Mouse (Mus musculus) CH12.LX (cell line): Measurements from ENCODE around the gene Nle1. TPM values are rescaled to one million over a fixed set of nuclear protein-coding genes. Genes with fewer than 3 reads are reported as not detected.
A peak's percentile ranks its signal among the peaks of the same experiment; 100 is the strongest.

Experiments used
- DNase-seq: peaks from one replicate; pipeline ENCODE4 v3.0.0-alpha.2; 2013; ENCODE audit errors: extremely low read depth
- H3K27ac ChIP-seq: 2 replicates; pipeline ENCODE4 v1.5.1; 2012; ENCODE audit warnings: low read depth, mild to moderate bottlenecking, control low read depth, moderate library complexity; ENCODE audit not compliant: insufficient read depth
- H3K27me3 ChIP-seq: replicated peaks from 2 replicates; pipeline ENCODE3; 2012; ENCODE audit warnings: inconsistent platforms
- H3K36me3 ChIP-seq, 2 experiments: replicated peaks in 1 of 2; 2 replicates each; pipeline versions ENCODE3 to v1.6.1; 2012; ENCODE audit warnings: inconsistent platforms in 1 of 2, low read length in 1 of 2, mild to moderate bottlenecking in 1 of 2, mixed read lengths in 1 of 2, moderate library complexity in 1 of 2; ENCODE audit not compliant: control insufficient read depth in 1 of 2, insufficient read depth in 1 of 2
- H3K4me1 ChIP-seq, 2 experiments: 2 replicates each; pipeline ENCODE4 v1.6.1; 2012; ENCODE audit warnings: inconsistent platforms in 1 of 2, moderate library complexity in 1 of 2; ENCODE audit not compliant: insufficient read depth in 2 of 2, control insufficient read depth in 1 of 2
- H3K4me2 ChIP-seq: 2 replicates; pipeline ENCODE4 v1.6.1; 2012; ENCODE audit warnings: low read depth, mild to moderate bottlenecking, control low read depth; ENCODE audit not compliant: poor library complexity, insufficient read depth, severe bottlenecking
- H3K4me3 ChIP-seq, 3 experiments: fragments of 150-350 bp in 1 of 3; sonication (generic) in 1 of 3; replicated peaks in 1 of 3; 2 replicates each; pipeline versions ENCODE3 to v1.5.1; 2011 to 2012; ENCODE audit warnings: low read depth in 2 of 3, low read length in 2 of 3, mild to moderate bottlenecking in 2 of 3, moderate library complexity in 2 of 3, control low read depth in 1 of 3, improper control_type of control experiment in 1 of 3, inconsistent platforms in 1 of 3, mixed read lengths in 1 of 3; ENCODE audit not compliant: poor library complexity in 1 of 3
- H3K79me2 ChIP-seq: replicated peaks from 2 replicates; pipeline ENCODE4 v1.6.1; 2012; ENCODE audit warnings: mild to moderate bottlenecking, moderate library complexity; ENCODE audit not compliant: control insufficient read depth, poor library complexity, insufficient read depth, severe bottlenecking; ENCODE audit errors: extremely low read depth
- H3K9ac ChIP-seq: 2 replicates; pipeline ENCODE4 v1.6.1; 2012; ENCODE audit warnings: low read depth, mild to moderate bottlenecking, control low read depth, moderate library complexity; ENCODE audit not compliant: insufficient read depth
- H3K9me3 ChIP-seq: replicated peaks from 2 replicates; pipeline ENCODE3; 2012; ENCODE audit warnings: low read length, inconsistent platforms, mixed read lengths
- BHLHE40 ChIP-seq: IDR thresholded peaks from 2 replicates; pipeline ENCODE4 v1.6.1; 2011; ENCODE audit warnings: mild to moderate bottlenecking, low read depth, low read length, improper control_type of control experiment
- CHD1 ChIP-seq: IDR thresholded peaks from 2 replicates; pipeline ENCODE4 v1.6.1; 2012; ENCODE audit warnings: low read depth, low read length, improper control_type of control experiment, inconsistent platforms
- CHD2 ChIP-seq: IDR thresholded peaks from 2 replicates; pipeline ENCODE4 v1.6.1; 2011; ENCODE audit warnings: low read length, improper control_type of control experiment
- CTCF ChIP-seq, 2 experiments: IDR thresholded peaks in 1 of 2; conservative IDR thresholded peaks in 1 of 2; 2 replicates each; pipeline ENCODE4 v1.5.1; 2011 to 2012; ENCODE audit warnings: low read depth in 2 of 2, low read length in 2 of 2, improper control_type of control experiment in 1 of 2, inconsistent platforms in 1 of 2, mild to moderate bottlenecking in 1 of 2, moderate library complexity in 1 of 2
- ELF1 ChIP-seq: IDR thresholded peaks from 2 replicates; pipeline ENCODE4 v1.6.1; 2014; ENCODE audit warnings: low read depth, mild to moderate bottlenecking, inconsistent platforms, low read length, improper control_type of control experiment
- EP300 ChIP-seq: IDR thresholded peaks from 2 replicates; pipeline ENCODE4 v1.6.1; 2011; ENCODE audit warnings: low read length, improper control_type of control experiment
- ETS1 ChIP-seq: conservative IDR thresholded peaks from 2 replicates; pipeline ENCODE4 v1.6.1; 2012; ENCODE audit warnings: low read depth, mild to moderate bottlenecking, inconsistent platforms, low read length, improper control_type of control experiment, moderate library complexity
- GABPA ChIP-seq: IDR thresholded peaks from 2 replicates; pipeline ENCODE4 v1.6.1; 2012; ENCODE audit warnings: low read depth, low read length, improper control_type of control experiment, inconsistent platforms; ENCODE audit not compliant: insufficient replicate concordance
- HCFC1 ChIP-seq: IDR thresholded peaks from 2 replicates; pipeline ENCODE4 v1.6.1; 2012; ENCODE audit warnings: low read depth, mild to moderate bottlenecking, inconsistent platforms, low read length, improper control_type of control experiment
- IRF4 ChIP-seq: IDR thresholded peaks from 2 replicates; pipeline ENCODE4 v1.6.1; 2014; ENCODE audit warnings: low read depth, mild to moderate bottlenecking, inconsistent platforms, low read length, improper control_type of control experiment
- JUN ChIP-seq: IDR thresholded peaks from 2 replicates; pipeline ENCODE4 v1.6.1; 2011; ENCODE audit warnings: low read depth, mild to moderate bottlenecking, low read length, improper control_type of control experiment, moderate library complexity; ENCODE audit not compliant: insufficient read depth
- JUND ChIP-seq: conservative IDR thresholded peaks from 2 replicates; pipeline ENCODE4 v1.6.1; 2011; ENCODE audit warnings: low read depth, low read length, improper control_type of control experiment
- KAT2A ChIP-seq: IDR thresholded peaks from 2 replicates; pipeline ENCODE4 v1.6.1; 2012; ENCODE audit warnings: low read length, improper control_type of control experiment, inconsistent platforms; ENCODE audit not compliant: insufficient replicate concordance
- MAX ChIP-seq: IDR thresholded peaks from 2 replicates; pipeline ENCODE4 v1.6.1; 2011; ENCODE audit warnings: low read length, improper control_type of control experiment
- MEF2A ChIP-seq: IDR thresholded peaks from 2 replicates; pipeline ENCODE4 v1.6.1; 2014; ENCODE audit warnings: low read depth, mild to moderate bottlenecking, inconsistent platforms, low read length, improper control_type of control experiment, borderline replicate concordance
- MXI1 ChIP-seq: IDR thresholded peaks from 2 replicates; pipeline ENCODE4 v1.6.1; 2011; ENCODE audit warnings: mild to moderate bottlenecking, low read depth, low read length, improper control_type of control experiment
- MYC ChIP-seq: IDR thresholded peaks from 2 replicates; pipeline ENCODE4 v1.6.1; 2011; ENCODE audit warnings: low read depth, mild to moderate bottlenecking, improper control_type of control experiment, low read length
- POLR2A ChIP-seq: IDR thresholded peaks from 2 replicates; pipeline ENCODE4 v1.6.1; 2011; ENCODE audit warnings: low read depth, mild to moderate bottlenecking, improper control_type of control experiment, low read length
- RAD21 ChIP-seq: IDR thresholded peaks from 2 replicates; pipeline ENCODE4 v1.6.1; 2011; ENCODE audit warnings: low read depth, mild to moderate bottlenecking, low read length, improper control_type of control experiment, moderate library complexity
- TBP ChIP-seq: conservative IDR thresholded peaks from 2 replicates; pipeline ENCODE4 v1.6.1; 2011; ENCODE audit warnings: low read depth, low read length, improper control_type of control experiment
- TCF12 ChIP-seq: IDR thresholded peaks from 2 replicates; pipeline ENCODE4 v1.6.1; 2014; ENCODE audit warnings: low read depth, mild to moderate bottlenecking, inconsistent platforms, low read length, improper control_type of control experiment
- UBTF ChIP-seq: IDR thresholded peaks from 2 replicates; pipeline ENCODE4 v1.6.1; 2012; ENCODE audit warnings: low read depth, mild to moderate bottlenecking, inconsistent platforms, low read length, improper control_type of control experiment, moderate library complexity
- USF1 ChIP-seq: IDR thresholded peaks from 2 replicates; pipeline ENCODE4 v1.6.1; 2014; ENCODE audit warnings: low read depth, mild to moderate bottlenecking, inconsistent platforms, low read length, improper control_type of control experiment
- ZC3H11A ChIP-seq: IDR thresholded peaks from 2 replicates; pipeline ENCODE4 v1.6.1; 2012; ENCODE audit warnings: low read depth, mild to moderate bottlenecking, inconsistent platforms, low read length, improper control_type of control experiment
- ZKSCAN1 ChIP-seq: IDR thresholded peaks from 2 replicates; pipeline ENCODE4 v1.6.1; 2012; ENCODE audit warnings: low read depth, inconsistent platforms, low read length, improper control_type of control experiment, borderline replicate concordance
- ZMIZ1 ChIP-seq: IDR thresholded peaks from 2 replicates; pipeline ENCODE4 v1.6.1; 2012; ENCODE audit warnings: low read depth, mild to moderate bottlenecking, inconsistent platforms, low read length, improper control_type of control experiment
- ZNF384 ChIP-seq: IDR thresholded peaks from 2 replicates; pipeline ENCODE4 v1.6.1; 2012; ENCODE audit warnings: low read depth, low read length, improper control_type of control experiment, inconsistent platforms
- dilution Hi-C: fragments of 300-500 bp; cut with MboI; formaldehyde crosslinking; loops from 2 replicates; pipeline ENCODE4 v1.14.3; 2020; ENCODE audit warnings: low sequenced_read_pairs; ENCODE audit not compliant: extremely low pct_unique_long_range_greater_than_20kb, extremely low pct_ligation_motif_present
- in situ Hi-C: fragments of 300-500 bp; cut with MboI; formaldehyde crosslinking; loops from 3 replicates; pipeline ENCODE4 v1.14.3; 2019; ENCODE audit warnings: low sequenced_read_pairs, low pct_ligation_motif_present, low pct_unique_long_range_greater_than_20kb, mixed read lengths
- polyA plus RNA-seq: library from polyadenylated mRNA; unstranded; fragments of >175 nt; gene quantifications from 2 replicates; pipeline ENCODE4 v1.2.1, GENCODE M21; 2012; ENCODE audit warnings: low read depth; ENCODE audit not compliant: insufficient read length
- total RNA-seq, 2 experiments: library from RNA; depleted of rRNA; stranded (reverse); fragments of 300-350 nt in 1 of 2; fragments of >200 nt in 1 of 2; gene quantifications; 2 replicates each; pipeline ENCODE4 v1.2.3; 2012 to 2014

The Nle1 gene
- total and polyA plus RNA-seq, 3 experiments = 54.9 to 107 (median 69.1) TPM

GRCm38 (mm10) chr11:82857307-82857848, 50.8 kb downstream of the Nle1 start:
- Histone ChIP-seq H3K4me2 (no peak overlapping the region), H3K27me3 (no peaks in the 10 kb centered on the region), H3K27ac (no peak overlapping the region)
- no peak for DNase-seq
- no peak for TF ChIP-seq EP300
- TF ChIP-seq JUN = no peak
- TF ChIP-seq POLR2A = no peak
- no peak for TF ChIP-seq MYC
- TF ChIP-seq, all 38 proteins: peak for 0
- no peak overlapping the region for H3K9ac ChIP-seq
- no peaks in the 10 kb centered on the region for H3K36me3 ChIP-seq
- dilution Hi-C loops (no loop called here), in situ Hi-C loops (no loop called here)
- H3K79me2 ChIP-seq = peaks cover 14% of the 10 kb centered on the region; the same call in 1 of the 2 replicates
- no peaks in the 10 kb centered on the region; a peak in 1 of 4 replicates for H3K4me1 ChIP-seq
- H3K4me3 ChIP-seq = no peak overlapping the region
- H3K9me3 ChIP-seq = no peaks in the 10 kb centered on the region

GRCm38 (mm10) chr11:82856032-82856431, 52.2 kb downstream of the Nle1 start:
- Histone ChIP-seq H3K9ac (no peak overlapping the region), H3K4me2 (no peak overlapping the region), H3K27ac (peak overlapping the region; percentile 31), H3K36me3 (no peaks in the 10 kb centered on the region), H3K4me3 (no peak overlapping the region), H3K27me3 (no peaks in the 10 kb centered on the region), H3K79me2 (peaks cover 19% of the 10 kb centered on the region; the same call in 1 of the 2 replicates), H3K4me1 (no peaks in the 10 kb centered on the region; a peak in 1 of 4 replicates), H3K9me3 (peaks cover 3% of the 10 kb centered on the region)
- TF ChIP-seq MYC (no peak), KAT2A (no peak), RAD21 (no peak), IRF4 (no peak), ETS1 (no peak), HCFC1 (no peak), ZNF384 (peak; percentile 52; the same call in 1 of the 2 replicates), CTCF (conservative IDR thresholded peaks at IDR 0.05 in 1 of 2, IDR thresholded peaks at IDR 0.05 in 1 of 2; ENCODE audit: low read depth in 2 of 2, low read length in 2 of 2) (no peak), MXI1 (peak; percentile 59; the same call in 1 of the 2 replicates), CHD2 (no peak), ZKSCAN1 (no peak), TBP (no peak), TCF12 (0 out of 2 replicates have a peak, but pooled peaks have one; percentile 14), MAX (no peak), ZMIZ1 (no peak), ZC3H11A (no peak), USF1 (no peak), POLR2A (no peak), UBTF (0 out of 2 replicates have a peak, but pooled peaks have one; percentile 65), MEF2A (no peak; the same call in 1 of the 2 replicates), EP300 (0 out of 2 replicates have a peak, but pooled peaks have one; percentile 17), BHLHE40 (no peak; the same call in 1 of the 2 replicates), CHD1 (peak; percentile 45; the same call in 1 of the 2 replicates), ELF1 (no peak), GABPA (no peak), JUND (no peak)
- DNase-seq = no peak
- dilution Hi-C loops (no loop called here), in situ Hi-C loops (no loop called here)
